Mouse (Mus musculus): ENCODE results near the gene Gpbp1.

The Gpbp1 gene

GRCm38 (mm10) chr13:111397600-111398151, 92.2 kb downstream of the Gpbp1 start:
- TF ChIP-seq GATA4 (IDR thresholded peaks at IDR 0.05; ENCODE audit: insufficient replicate concordance, low read length) = no peak

GRCm38 (mm10) chr13:111397061-111397460, 92.8 kb downstream of the Gpbp1 start:
- TF ChIP-seq GATA4 (IDR thresholded peaks at IDR 0.05; ENCODE audit: insufficient replicate concordance, low read length) = no peak

- no peak for TF ChIP-seq GATA4 (IDR thresholded peaks at IDR 0.05; ENCODE audit: insufficient replicate concordance, low read length)
Observed at GRCm38 (mm10) chr13:111395528-111395927, 94.4 kb downstream of the Gpbp1 start.

DNA sequence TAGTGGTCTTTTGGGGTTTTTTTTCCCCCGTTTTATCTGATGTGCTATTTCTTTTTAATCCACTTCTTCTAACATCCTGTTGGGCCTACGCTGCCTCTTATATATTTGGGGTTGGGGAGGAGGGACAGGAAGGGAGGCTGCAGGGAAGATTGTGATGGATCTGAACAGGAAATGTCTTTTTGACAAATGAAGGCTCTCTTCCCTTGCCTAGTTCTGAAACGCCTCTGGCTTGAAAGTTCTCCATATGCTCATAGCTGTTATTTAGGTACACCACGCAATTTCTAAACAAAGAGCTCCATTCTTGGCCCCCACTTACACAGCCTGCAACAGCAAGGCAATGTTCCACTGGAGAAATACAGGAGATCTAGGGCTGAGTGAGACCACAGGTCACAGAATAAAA, 95.0 kb downstream of the Gpbp1 start:
- no peak for TF ChIP-seq GATA4 (IDR thresholded peaks at IDR 0.05; ENCODE audit: insufficient replicate concordance, low read length)

GRCm38 (mm10) chr13:111394341-111394740, 95.6 kb downstream of the Gpbp1 start:
- TF ChIP-seq GATA4 (IDR thresholded peaks at IDR 0.05; ENCODE audit: insufficient replicate concordance, low read length) = no peak

- TF ChIP-seq GATA4 (IDR thresholded peaks at IDR 0.05; ENCODE audit: insufficient replicate concordance, low read length) = no peak
Observed at GRCm38 (mm10) chr13:111393426-111393825, 96.5 kb downstream of the Gpbp1 start.

DNA sequence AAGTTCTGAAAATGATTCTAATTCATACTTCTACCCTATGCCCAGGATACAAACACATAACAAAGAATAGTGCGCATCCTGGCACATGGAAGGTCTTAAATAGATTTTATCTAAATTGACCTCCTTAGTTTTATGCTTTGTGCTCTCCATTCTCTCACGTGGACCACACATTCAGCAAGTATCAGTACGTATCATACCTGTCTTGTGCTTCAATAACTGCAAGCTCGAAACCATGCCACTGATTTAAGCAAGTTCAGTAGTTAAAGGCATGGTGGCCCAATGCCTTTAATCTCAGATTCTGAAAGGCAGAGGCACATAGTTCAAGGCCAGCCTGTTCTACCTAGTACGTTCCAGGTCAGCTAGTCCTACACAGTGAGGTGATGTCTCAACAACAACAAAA, 98.5 kb downstream of the Gpbp1 start:
- no peak for TF ChIP-seq GATA4 (IDR thresholded peaks at IDR 0.05; ENCODE audit: insufficient replicate concordance, low read length)

DNA sequence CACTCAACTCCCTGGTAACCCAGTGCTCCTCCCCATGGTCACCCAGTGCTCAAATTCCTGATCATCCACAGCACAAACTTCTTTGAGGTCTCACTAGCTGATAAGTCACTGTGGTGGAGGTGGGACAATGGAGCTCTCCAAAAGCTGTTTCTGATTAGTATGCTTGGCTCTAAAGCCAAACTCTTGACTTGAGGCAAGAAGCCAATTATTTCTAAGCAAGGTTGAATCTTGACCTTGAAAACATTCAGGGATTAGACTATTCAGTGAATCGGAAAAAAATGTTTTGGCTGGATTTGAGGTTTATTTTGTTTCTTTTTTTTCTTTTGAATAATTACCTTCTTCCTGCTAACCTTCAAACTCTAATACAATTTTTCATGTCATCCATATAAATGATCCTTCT, 98.9 kb downstream of the Gpbp1 start:
- TF ChIP-seq GATA4 (IDR thresholded peaks at IDR 0.05; ENCODE audit: insufficient replicate concordance, low read length) = no peak

DNA sequence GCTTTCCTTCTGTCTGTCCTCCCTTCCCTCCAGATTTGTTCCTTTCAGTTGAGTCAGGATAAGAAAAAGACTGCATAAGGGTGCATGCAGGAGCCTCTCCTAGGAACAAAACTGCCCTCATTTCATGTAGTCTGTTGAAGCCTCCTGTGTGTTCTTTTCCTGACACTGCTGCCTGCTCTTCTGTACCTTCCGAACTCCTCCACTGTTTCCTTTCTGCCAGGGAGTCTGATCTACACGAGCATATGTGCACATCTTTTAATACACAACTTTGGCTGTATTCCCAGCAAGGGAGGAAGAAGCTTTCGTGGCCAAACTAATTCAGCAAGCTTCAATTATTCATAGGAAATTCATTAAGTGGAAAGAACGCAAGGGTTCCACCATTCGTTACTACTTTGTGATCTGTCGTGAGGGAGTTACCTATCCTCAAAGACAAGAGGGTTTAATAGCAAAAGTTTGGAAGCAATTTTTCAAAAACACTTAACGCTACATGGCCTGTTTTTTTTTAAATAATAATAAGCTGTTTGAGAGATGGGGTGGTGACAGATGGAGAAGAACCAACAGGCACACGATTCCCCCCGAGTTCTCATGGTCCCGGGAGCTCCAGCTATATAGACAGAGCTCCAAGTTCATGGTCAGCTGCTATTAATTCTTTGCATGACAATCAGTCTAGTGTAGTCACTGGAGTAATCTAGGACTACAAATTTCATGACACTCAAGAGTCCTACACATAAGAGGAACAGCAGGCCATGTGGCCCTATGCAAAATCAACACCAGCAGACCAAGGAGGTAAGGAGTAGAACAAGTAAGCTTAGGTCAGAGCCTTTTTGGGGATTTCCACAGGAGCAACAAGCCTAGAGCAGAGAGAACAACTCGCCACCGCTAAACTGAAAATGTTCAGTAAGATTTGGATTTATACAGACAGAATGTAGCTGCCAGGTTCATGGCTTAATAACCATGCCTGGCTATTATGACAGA, 105.6 kb downstream of the Gpbp1 start:
- no peak for TF ChIP-seq GATA4 (IDR thresholded peaks at IDR 0.05; ENCODE audit: insufficient replicate concordance, low read length)

All from liver, adult (tissue).